Mouse (Mus musculus): ENCODE measurements at regions not wholly inside any gene's neighbourhood (a gene's known extent, or its start where the extent isn't known, plus 50 kb on each side); places are given as distances from the start of the nearest gene placed in this dataset.

- no peak overlapping the region for H3K4me3 ChIP-seq (replicated peaks; ENCODE audit: low read length)
- DNase-seq (ENCODE audit: low spot score) = peak; percentile 93
- peak overlapping the region; percentile 77 for H3K27ac ChIP-seq (replicated peaks; ENCODE audit: low read depth, low read length)
- peak; percentile 92 for ATAC-seq (ENCODE audit: low FRiP score, low read depth)
- WGBS = 19% methylated on average over 20 of the region's 20 CpGs
- TF ChIP-seq POLR2A (IDR thresholded peaks at IDR 0.05; ENCODE audit: borderline replicate concordance, extremely low read depth, insufficient read depth, insufficient read length) = no peak
- H3K4me1 ChIP-seq (ENCODE audit: control insufficient read depth, insufficient read depth, low read length) = peaks cover 19% of the 10 kb centered on the region
- peak overlapping the region; percentile 38; the same call in 1 of the 2 replicates for H3K9ac ChIP-seq (ENCODE audit: low read depth, low read length, severe bottlenecking)
- H3K9me3 ChIP-seq (ENCODE audit: control insufficient read depth, low read length) = no peaks in the 10 kb centered on the region
- no peaks in the 10 kb centered on the region for H3K27me3 ChIP-seq (ENCODE audit: control insufficient read depth, insufficient read depth, low read length)
- peak overlapping the region; percentile 27 for H3K4me2 ChIP-seq (replicated peaks; ENCODE audit: low read depth, low read length, severe bottlenecking)
- H3K36me3 ChIP-seq (ENCODE audit: control insufficient read depth, insufficient read depth, low read length) = no peaks in the 10 kb centered on the region
Measured at GRCm38 (mm10) chr4:56643999-56644962, 95.6 kb upstream of the Gm26657 start.

GRCm38 (mm10) chr4:56643491-56643890 is 96.4 kb upstream of the Gm26657 start:
- H3K36me3 ChIP-seq (ENCODE audit: control insufficient read depth, insufficient read depth, low read length) = no peaks in the 10 kb centered on the region
- ATAC-seq (ENCODE audit: low FRiP score, low read depth) (no peak), DNase-seq (ENCODE audit: low spot score) (no peak)
- H3K27me3 ChIP-seq (ENCODE audit: control insufficient read depth, insufficient read depth, low read length) = no peaks in the 10 kb centered on the region
- no peak overlapping the region for H3K9ac ChIP-seq (ENCODE audit: low read depth, low read length, severe bottlenecking)
- H3K9me3 ChIP-seq (ENCODE audit: control insufficient read depth, low read length) = no peaks in the 10 kb centered on the region
- H3K27ac ChIP-seq (replicated peaks; ENCODE audit: low read depth, low read length) = peak overlapping the region; percentile 77
- peaks cover 27% of the 10 kb centered on the region for H3K4me1 ChIP-seq (ENCODE audit: control insufficient read depth, insufficient read depth, low read length)
- 55% methylated on average over 1 of the region's 1 CpGs for WGBS
- H3K4me2 ChIP-seq (replicated peaks; ENCODE audit: low read depth, low read length, severe bottlenecking) = peak overlapping the region; percentile 27
- TF ChIP-seq POLR2A (IDR thresholded peaks at IDR 0.05; ENCODE audit: borderline replicate concordance, extremely low read depth, insufficient read depth, insufficient read length) = no peak
- no peak overlapping the region for H3K4me3 ChIP-seq (replicated peaks; ENCODE audit: low read length)

GRCm38 (mm10) chr4:56639709-56640108 is 100.2 kb upstream of the Gm26657 start:
- ATAC-seq (ENCODE audit: low FRiP score, low read depth) = no peak
- Histone ChIP-seq H3K4me1 (ENCODE audit: control insufficient read depth, insufficient read depth, low read length) (peaks cover 33% of the 10 kb centered on the region), H3K9ac (ENCODE audit: low read depth, low read length, severe bottlenecking) (no peak overlapping the region), H3K4me2 (replicated peaks; ENCODE audit: low read depth, low read length, severe bottlenecking) (no peak overlapping the region), H3K4me3 (replicated peaks; ENCODE audit: low read length) (no peak overlapping the region), H3K9me3 (ENCODE audit: control insufficient read depth, low read length) (no peaks in the 10 kb centered on the region), H3K36me3 (ENCODE audit: control insufficient read depth, insufficient read depth, low read length) (no peaks in the 10 kb centered on the region), H3K27me3 (ENCODE audit: control insufficient read depth, insufficient read depth, low read length) (no peaks in the 10 kb centered on the region), H3K27ac (replicated peaks; ENCODE audit: low read depth, low read length) (no peak overlapping the region)
- 50% methylated on average over 4 of the region's 4 CpGs for WGBS
- no peak for TF ChIP-seq POLR2A (IDR thresholded peaks at IDR 0.05; ENCODE audit: borderline replicate concordance, extremely low read depth, insufficient read depth, insufficient read length)
- DNase-seq (ENCODE audit: low spot score) = no peak

GRCm38 (mm10) chr4:56638704-56639478 is 101.0 kb upstream of the Gm26657 start:
- no peak for DNase-seq (ENCODE audit: low spot score)
- H3K27ac ChIP-seq (replicated peaks; ENCODE audit: low read depth, low read length) = peak overlapping the region; percentile 67

GRCm38 (mm10) chr4:56636265-56636664 is 103.6 kb upstream of the Gm26657 start:
- peaks cover 23% of the 10 kb centered on the region for H3K4me1 ChIP-seq (ENCODE audit: control insufficient read depth, insufficient read depth, low read length)
- H3K27me3 ChIP-seq (ENCODE audit: control insufficient read depth, insufficient read depth, low read length) = no peaks in the 10 kb centered on the region
- H3K4me2 ChIP-seq (replicated peaks; ENCODE audit: low read depth, low read length, severe bottlenecking) = no peak overlapping the region
- H3K4me3 ChIP-seq (replicated peaks; ENCODE audit: low read length) = no peak overlapping the region
- ATAC-seq (ENCODE audit: low FRiP score, low read depth) (no peak), DNase-seq (ENCODE audit: low spot score) (no peak)
- H3K27ac ChIP-seq (replicated peaks; ENCODE audit: low read depth, low read length) = no peak overlapping the region
- no peaks in the 10 kb centered on the region for H3K36me3 ChIP-seq (ENCODE audit: control insufficient read depth, insufficient read depth, low read length)
- TF ChIP-seq POLR2A (IDR thresholded peaks at IDR 0.05; ENCODE audit: borderline replicate concordance, extremely low read depth, insufficient read depth, insufficient read length) = no peak
- WGBS = 83% methylated on average over 1 of the region's 1 CpGs
- no peak overlapping the region for H3K9ac ChIP-seq (ENCODE audit: low read depth, low read length, severe bottlenecking)
- no peaks in the 10 kb centered on the region for H3K9me3 ChIP-seq (ENCODE audit: control insufficient read depth, low read length)

More at GRCm38 (mm10) chr4:56638704-56639478, 101.0 kb upstream of the Gm26657 start:
- Histone ChIP-seq H3K4me2 (replicated peaks; ENCODE audit: low read depth, low read length, severe bottlenecking) (no peak overlapping the region), H3K36me3 (ENCODE audit: control insufficient read depth, insufficient read depth, low read length) (no peaks in the 10 kb centered on the region), H3K9me3 (ENCODE audit: control insufficient read depth, low read length) (no peaks in the 10 kb centered on the region), H3K4me3 (replicated peaks; ENCODE audit: low read length) (no peak overlapping the region), H3K27me3 (ENCODE audit: control insufficient read depth, insufficient read depth, low read length) (no peaks in the 10 kb centered on the region), H3K4me1 (ENCODE audit: control insufficient read depth, insufficient read depth, low read length) (peaks cover 27% of the 10 kb centered on the region), H3K9ac (ENCODE audit: low read depth, low read length, severe bottlenecking) (no peak overlapping the region)
- no peak for TF ChIP-seq POLR2A (IDR thresholded peaks at IDR 0.05; ENCODE audit: borderline replicate concordance, extremely low read depth, insufficient read depth, insufficient read length)
- 43% methylated on average over 14 of the region's 14 CpGs for WGBS
- no peak for ATAC-seq (ENCODE audit: low FRiP score, low read depth)

All from limb, embryonic 14.5 days (tissue).